Comparison of ENCODE assay signal across 18 mouse cellular contexts in genomic region chr11:22828988-22829632, GRCm38 (mm10). TPM values are rescaled to one million over a fixed set of nuclear protein-coding genes. Genes with fewer than 3 reads are reported as not detected.
A peak's percentile ranks its signal among the peaks of the same experiment; 100 is the strongest.
DNase-seq lines count a peak whose midpoint lies in the region; ATAC-seq and TF ChIP-seq lines count a peak whose summit lies in the region.
"Had no signal": no experiment of that assay in that cellular context is flagged by ENCODE, and none has a peak within 500 bp of the region (broad histone marks: within the 10 kb centered on the region; RNA-seq: fewer than 3 reads in every experiment).

No protein-coding gene starts in this region.

- H3K4me1 ChIP-seq in thymus, adult 2 months (replicated peaks; ENCODE audit: control insufficient read depth, insufficient read depth, low read length), result peaks cover 48% of the 10 kb centered on the region

- H3K36me3 ChIP-seq in thymus, adult 2 months (ENCODE audit: control insufficient read depth, insufficient read depth, low read length), result peaks cover 6% of the 10 kb centered on the region; the same call in 1 of the 2 replicates
- H3K36me3 ChIP-seq: hindbrain, embryonic 15.5 days; midbrain, embryonic 10.5 days had no signal

- TF ChIP-seq CTCF in thymus, adult 2 months (IDR thresholded peaks at IDR 0.05; ENCODE audit: borderline replicate concordance, control insufficient read depth, extremely low read depth, insufficient read depth, low read length, poor library complexity), result no peak

- WGBS in thymus, adult 2 months, result 95% methylated on average over 15 of the region's 15 CpGs

- peak overlapping the region; percentile 10; the same call in 1 of the 2 replicates for H3K27ac ChIP-seq in thymus, adult 2 months (ENCODE audit: control insufficient read depth, insufficient read depth, low read length)
- H3K27ac ChIP-seq: hindbrain, embryonic 15.5 days; limb, embryonic 15.5 days; liver, embryonic 15.5 days; midbrain, embryonic 10.5 days had no signal

- ATAC-seq in frontal cortex, adult (ENCODE audit: low TSS enrichment), result peak; percentile 75
- ATAC-seq in megakaryocyte-erythroid progenitor cell, adult 5-6 weeks (replicated peaks; ENCODE audit: low FRiP score, low TSS enrichment, poor library complexity, severe bottlenecking), result peak; percentile 10; the same call in 1 of the 2 replicates
- ATAC-seq: intestine, embryonic 16.5 days had no signal

- no peak for TF ChIP-seq POLR2A in thymus, adult 2 months (IDR thresholded peaks at IDR 0.05; ENCODE audit: control insufficient read depth, extremely low read depth, insufficient read depth, low read length, poor library complexity)

- peak; percentile 4 for DNase-seq in adrenal gland, postnatal 14 days
- no peak for DNase-seq in adrenal gland, postnatal 36 days
- no peak for DNase-seq in frontal cortex, postnatal 14 days (ENCODE audit: low spot score in 2 of 2)
- no peak for DNase-seq in thymus, adult 2 months
- no peak for DNase-seq in thymus, postnatal 4 days
- DNase-seq in kidney, postnatal 36 days, result no peak
- DNase-seq: cerebellum, adult 11-12 months; gastrocnemius, postnatal 14 days; heart, adult 18-20 months; heart, postnatal 36 days; retina, postnatal 1 day had no signal

- no peak overlapping the region for H3K4me3 ChIP-seq in thymus, adult 2 months (ENCODE audit: control insufficient read depth, insufficient read depth, low read length)
- H3K4me3 ChIP-seq: hindbrain, embryonic 15.5 days; limb, embryonic 15.5 days; liver, embryonic 15.5 days; midbrain, embryonic 10.5 days had no signal

- no peaks in the 10 kb centered on the region for H3K27me3 ChIP-seq in thymus, adult 2 months (ENCODE audit: control insufficient read depth, insufficient read depth, low read length)
- H3K27me3 ChIP-seq: hindbrain, embryonic 15.5 days; limb, embryonic 15.5 days; liver, embryonic 15.5 days had no signal

RNA-seq across cellular contexts. Expression of gene B3gnt2, which starts 31.7 kb away (rescaled TPM):
- total RNA-seq in adrenal gland, postnatal 14 days (2021), result 43.9 and 46.6 TPM in 2 replicates
- 10 to 100 TPM; 35.9 to 62.8 TPM for total RNA-seq in adrenal gland, postnatal 36 days (2021)
- polyA plus RNA-seq in thymus, adult 2 months (2012; rRNA removed), result 35.4 and 41.4 TPM in 2 replicates
- 7.1 and 24.3 TPM in 2 replicates for total RNA-seq in megakaryocyte-erythroid progenitor cell, adult 5-6 weeks (2014; fragmentation: Nextera tagmentation)
- total RNA-seq in megakaryocyte-erythroid progenitor cell, adult 5-6 weeks (2017), result 21.1 and 22.0 TPM in 2 replicates
